Mouse (Mus musculus) heart, postnatal 0 days (tissue): Measurements from ENCODE around the gene Oprl1. TPM values are rescaled to one million over a fixed set of nuclear protein-coding genes. Genes with fewer than 3 reads are reported as not detected.

ENCODE experiments used
- ATAC-seq: fragments of 200-750 bp; cut with Nextera tagmentation; 2 replicates; pipeline ENCODE4 v1.8.0; 2017; ENCODE audit warnings: low read depth, moderate number of reproducible peaks, moderate library complexity; ENCODE audit not compliant: insufficient read depth
- DNase-seq: peaks from one replicate; pipeline ENCODE4 v3.0.0-alpha.2; 2016; ENCODE audit warnings: low spot score
- H3K27ac ChIP-seq: fragments of 300-500 bp; sonication (generic); 2 replicates; pipeline ENCODE4 v1.5.1; 2014; ENCODE audit warnings: low read depth, mild to moderate bottlenecking
- H3K27me3 ChIP-seq: fragments of 300-500 bp; sonication (generic); 2 replicates; pipeline ENCODE4 v1.6.1; 2014; ENCODE audit warnings: low read length, mixed read lengths; ENCODE audit not compliant: control insufficient read depth, insufficient read depth
- H3K36me3 ChIP-seq: fragments of 300-500 bp; sonication (generic); replicated peaks from 2 replicates; pipeline ENCODE4 v1.6.1; 2014; ENCODE audit warnings: low read length, mixed read lengths; ENCODE audit not compliant: control insufficient read depth, insufficient read depth
- H3K4me1 ChIP-seq: fragments of 300-500 bp; sonication (generic); 2 replicates; pipeline ENCODE4 v1.6.1; 2014; ENCODE audit warnings: antibody characterized with exemption; ENCODE audit not compliant: control insufficient read depth, insufficient read depth
- H3K4me2 ChIP-seq: fragments of 300-500 bp; sonication (generic); 2 replicates; pipeline ENCODE4 v1.6.1; 2014; ENCODE audit warnings: low read depth, mild to moderate bottlenecking, low read length, moderate library complexity
- H3K4me3 ChIP-seq: fragments of 300-500 bp; sonication (generic); 2 replicates; pipeline ENCODE4 v1.5.1; 2014; ENCODE audit warnings: low read depth, low read length
- H3K9ac ChIP-seq: fragments of 300-500 bp; sonication (generic); replicated peaks from 2 replicates; pipeline ENCODE4 v1.6.1; 2014; ENCODE audit warnings: low read depth, low read length, mixed read lengths
- H3K9me3 ChIP-seq: fragments of 300-500 bp; sonication (generic); replicated peaks from 2 replicates; pipeline ENCODE4 v1.6.1; 2016; ENCODE audit warnings: low read length; ENCODE audit not compliant: control insufficient read depth
- CTCF ChIP-seq: IDR thresholded peaks from 2 replicates; pipeline ENCODE4 v1.5.1; 2016; ENCODE audit warnings: antibody characterized with exemption, control low read depth, low read depth
- EP300 ChIP-seq: IDR thresholded peaks from 2 replicates; pipeline ENCODE4 v1.6.1; 2016; ENCODE audit warnings: antibody characterized with exemption, low read depth
- WGBS: fragments of 180-500 bp; shearing (Covaris S2); extraction: QIAGEN DNeasy Blood & Tissue Kit; methylation state at CpG from one replicate; pipeline ENCODE4 v1.1.7; 2014; 5-methylcytosine and 5-hydroxymethylcytosine counted together
- polyA plus RNA-seq: library from polyadenylated mRNA; unstranded; fragments of >200 nt; fragmentation: Nextera tagmentation; extraction: Ambion mirVana; gene quantifications from 2 replicates; pipeline ENCODE4 v1.2.1, GENCODE M21; 2015
- total RNA-seq: library from RNA; depleted of rRNA; stranded (reverse); fragments of >200 nt; gene quantifications from 2 replicates; pipeline ENCODE4 v1.2.3, GENCODE M21; 2014; ENCODE audit warnings: low replicate concordance

Oprl1 gene
- total and polyA plus RNA-seq, 2 experiments from 2014 or later, result 0.19 to 8.1 TPM

DNA sequence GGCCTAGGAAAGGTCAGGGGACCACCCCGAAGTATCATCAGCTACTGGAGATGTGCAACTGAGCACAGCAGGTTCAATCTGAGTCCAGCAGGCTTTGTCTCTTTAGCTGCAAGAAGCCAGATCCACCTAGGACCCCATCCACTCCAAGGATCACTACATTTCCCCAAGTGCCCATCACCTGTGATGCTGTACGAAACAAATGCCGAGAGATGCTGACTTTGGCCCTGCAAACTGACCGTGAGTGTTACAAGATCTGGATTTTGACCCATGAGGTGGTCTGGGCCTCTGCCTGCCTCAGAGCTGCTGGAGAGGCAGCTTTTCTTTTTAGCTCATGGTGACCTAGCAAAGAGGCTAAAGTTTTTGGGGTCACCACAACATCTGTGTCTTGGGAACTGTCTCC is 29.1 kb upstream of the Oprl1 start:
- DNase-seq (no peak), ATAC-seq (no peak)
- peaks cover 21% of the 10 kb centered on the region for H3K36me3 ChIP-seq
- TF ChIP-seq EP300 (no peak), CTCF (no peak)
- no peaks in the 10 kb centered on the region for H3K9me3 ChIP-seq
- H3K4me1 ChIP-seq, result peaks cover 2% of the 10 kb centered on the region; the same call in 1 of the 2 replicates
- H3K27me3 ChIP-seq, result no peaks in the 10 kb centered on the region
- 90% methylated on average over 4 of the region's 4 CpGs for WGBS
- no peak overlapping the region for H3K4me3 ChIP-seq
- no peak overlapping the region for H3K27ac ChIP-seq
- no peak overlapping the region for H3K9ac ChIP-seq
- no peak overlapping the region for H3K4me2 ChIP-seq

DNA sequence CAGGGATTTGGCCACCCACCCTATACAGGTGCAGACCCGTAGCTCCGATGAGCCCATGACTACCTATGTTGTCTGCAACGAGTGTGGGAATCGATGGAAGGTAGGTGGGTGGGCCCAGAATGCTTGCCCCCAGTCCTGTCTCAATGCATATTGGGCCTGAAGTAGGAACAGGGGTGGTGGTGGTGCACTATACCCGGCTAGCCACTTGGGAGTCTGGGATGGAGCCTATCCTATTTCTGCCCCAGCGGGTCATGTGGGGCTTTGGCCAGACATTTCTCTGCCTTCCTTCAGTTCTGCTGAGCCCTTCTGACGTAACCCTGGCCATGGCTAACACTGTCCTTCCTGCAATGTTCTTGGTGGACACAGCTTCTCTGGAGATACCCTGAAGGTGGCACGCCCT is 27.2 kb upstream of the Oprl1 start:
- H3K4me2 ChIP-seq, result no peak overlapping the region
- WGBS, result 90% methylated on average over 8 of the region's 8 CpGs
- no peaks in the 10 kb centered on the region for H3K4me1 ChIP-seq
- no peaks in the 10 kb centered on the region for H3K27me3 ChIP-seq
- peaks cover 21% of the 10 kb centered on the region for H3K36me3 ChIP-seq
- TF ChIP-seq CTCF, result no peak
- no peak for TF ChIP-seq EP300
- H3K9me3 ChIP-seq, result no peaks in the 10 kb centered on the region
- DNase-seq (no peak), ATAC-seq (no peak)
- H3K27ac ChIP-seq, result no peak overlapping the region
- no peak overlapping the region for H3K4me3 ChIP-seq
- H3K9ac ChIP-seq, result no peak overlapping the region

DNA sequence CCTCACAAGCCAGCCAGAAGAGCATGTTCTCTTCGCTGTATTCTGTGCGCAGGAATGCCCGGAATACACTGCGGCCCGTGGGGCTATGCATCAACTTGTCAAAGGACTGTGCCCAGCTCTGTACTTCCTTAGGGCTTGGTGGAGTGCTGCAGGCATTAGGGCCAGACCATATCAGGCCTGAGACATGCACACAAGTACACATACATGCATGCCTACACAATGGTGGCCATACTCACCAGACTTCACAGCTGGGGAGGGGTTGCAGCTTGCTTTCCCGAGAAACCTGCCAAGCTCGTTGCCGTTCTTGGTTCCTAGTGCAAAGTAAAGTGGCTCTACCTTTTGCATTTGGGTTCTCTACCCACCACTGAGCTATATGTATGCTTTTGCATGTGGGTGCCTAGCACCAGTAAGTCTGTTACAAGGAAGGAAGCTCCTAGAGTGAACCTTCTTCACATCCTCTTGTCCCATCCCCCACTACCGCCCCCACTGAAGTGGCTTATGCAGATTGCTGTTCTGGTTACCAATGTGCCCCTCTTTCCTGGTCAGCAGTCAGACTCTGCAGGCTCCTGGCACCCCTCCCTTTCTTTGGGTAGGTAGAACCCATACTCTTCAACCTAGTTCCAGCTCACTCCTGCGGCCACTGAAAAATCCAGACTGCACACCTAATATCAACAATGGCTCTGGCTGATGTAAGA is 25.2 kb upstream of the Oprl1 start:
- Histone ChIP-seq H3K4me1 (peaks cover 6% of the 10 kb centered on the region; the same call in 1 of the 2 replicates), H3K9me3 (no peaks in the 10 kb centered on the region), H3K36me3 (peaks cover 21% of the 10 kb centered on the region), H3K4me2 (no peak overlapping the region), H3K4me3 (no peak overlapping the region), H3K27ac (no peak overlapping the region), H3K9ac (no peak overlapping the region), H3K27me3 (no peaks in the 10 kb centered on the region)
- no peak for ATAC-seq
- 87% methylated on average over 10 of the region's 10 CpGs for WGBS
- DNase-seq, result no peak
- TF ChIP-seq EP300 (no peak), CTCF (no peak)

DNA sequence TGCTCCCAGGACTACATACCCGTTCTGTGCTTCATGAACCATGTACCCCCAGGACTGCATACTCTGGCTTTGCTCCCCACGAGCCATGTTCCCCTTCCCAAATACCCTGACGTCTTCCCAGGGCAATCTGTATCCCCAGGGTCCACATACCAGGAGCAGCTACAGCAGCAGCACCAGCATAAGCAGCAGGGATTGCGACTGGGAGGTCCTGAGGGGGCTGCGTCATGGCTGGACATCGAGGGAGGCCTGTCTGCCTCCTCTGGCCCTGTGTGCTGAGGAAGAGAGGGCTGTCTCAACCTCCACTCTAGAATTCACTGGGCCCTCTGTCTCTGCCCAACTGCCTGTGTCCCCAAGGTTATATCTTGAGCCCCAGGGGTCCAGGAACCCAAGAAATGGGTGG is 23.7 kb upstream of the Oprl1 start:
- Histone ChIP-seq H3K9ac (no peak overlapping the region), H3K27ac (no peak overlapping the region), H3K36me3 (peaks cover 17% of the 10 kb centered on the region), H3K4me2 (no peak overlapping the region), H3K4me3 (no peak overlapping the region), H3K9me3 (no peaks in the 10 kb centered on the region), H3K27me3 (no peaks in the 10 kb centered on the region; the same call in 1 of the 2 replicates), H3K4me1 (peaks cover 6% of the 10 kb centered on the region; the same call in 1 of the 2 replicates)
- no peak for DNase-seq
- ATAC-seq, result no peak
- 82% methylated on average over 6 of the region's 6 CpGs for WGBS
- TF ChIP-seq CTCF (no peak), EP300 (no peak)

DNA sequence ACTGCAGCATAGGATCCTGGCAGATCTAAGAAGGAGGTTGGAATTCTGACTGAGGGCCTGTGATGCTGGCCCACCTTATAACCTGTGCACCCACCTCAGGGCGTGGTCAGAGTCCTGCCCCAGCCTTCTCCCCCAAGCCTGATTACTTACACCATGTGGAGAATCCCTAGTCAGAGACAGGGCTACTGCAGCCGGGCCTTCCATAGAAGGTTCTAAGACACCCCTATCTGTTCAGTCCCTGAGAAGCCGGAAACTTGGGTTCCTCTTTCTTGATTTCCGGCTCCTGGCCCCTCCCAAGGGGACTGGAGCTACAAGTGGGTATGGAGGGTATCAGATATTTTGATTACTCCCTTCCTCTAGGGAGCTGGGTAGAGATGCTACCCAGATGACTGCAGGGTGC is 23.2 kb upstream of the Oprl1 start:
- peaks cover 6% of the 10 kb centered on the region; the same call in 1 of the 2 replicates for H3K4me1 ChIP-seq
- H3K4me2 ChIP-seq, result no peak overlapping the region
- no peak overlapping the region for H3K27ac ChIP-seq
- H3K9me3 ChIP-seq, result no peaks in the 10 kb centered on the region
- 87% methylated on average over 4 of the region's 4 CpGs for WGBS
- TF ChIP-seq EP300 (no peak), CTCF (no peak)
- no peak for DNase-seq
- ATAC-seq, result no peak
- no peaks in the 10 kb centered on the region; the same call in 1 of the 2 replicates for H3K27me3 ChIP-seq
- no peak overlapping the region for H3K4me3 ChIP-seq
- no peak overlapping the region for H3K9ac ChIP-seq
- peaks cover 12% of the 10 kb centered on the region for H3K36me3 ChIP-seq

DNA sequence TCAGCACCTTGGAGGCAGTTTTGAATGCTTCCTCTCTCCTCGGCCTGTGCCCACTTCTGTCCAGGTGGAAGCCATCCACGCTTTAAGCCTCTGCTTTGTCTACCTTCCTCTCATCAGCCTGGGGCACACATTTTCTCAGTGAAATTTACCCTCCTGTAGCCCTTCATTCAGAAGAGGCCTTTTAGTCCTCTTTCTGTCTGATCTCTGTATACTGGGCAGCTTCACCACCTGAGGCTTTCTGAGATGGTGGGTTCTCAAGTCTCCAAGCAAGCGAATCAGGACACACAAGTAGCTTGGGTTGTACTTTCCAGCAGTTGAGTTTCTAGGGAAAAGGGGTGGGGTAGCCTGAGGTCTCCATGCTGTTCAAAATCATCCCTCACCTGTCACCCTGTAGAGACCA is 22.5 kb upstream of the Oprl1 start:
- DNase-seq (no peak), ATAC-seq (no peak)
- Histone ChIP-seq H3K9me3 (no peaks in the 10 kb centered on the region), H3K27ac (no peak overlapping the region), H3K4me2 (no peak overlapping the region), H3K36me3 (0 out of 2 replicates have a peak, but pooled peaks cover 8% of the 10 kb centered on the region), H3K9ac (no peak overlapping the region), H3K4me3 (no peak overlapping the region), H3K27me3 (no peaks in the 10 kb centered on the region; the same call in 1 of the 2 replicates), H3K4me1 (peaks cover 6% of the 10 kb centered on the region; the same call in 1 of the 2 replicates)
- WGBS, result 86% methylated on average over 3 of the region's 3 CpGs
- no peak for TF ChIP-seq CTCF
- no peak for TF ChIP-seq EP300
